Mouse (Mus musculus): Measurements from ENCODE around the gene Rrp1. TPM values are rescaled to one million over a fixed set of nuclear protein-coding genes. Genes with fewer than 3 reads are reported as not detected.

Rrp1 gene
- polyA plus RNA-seq, 1 experiment from 2014 or later: 251 TPM

DNA sequence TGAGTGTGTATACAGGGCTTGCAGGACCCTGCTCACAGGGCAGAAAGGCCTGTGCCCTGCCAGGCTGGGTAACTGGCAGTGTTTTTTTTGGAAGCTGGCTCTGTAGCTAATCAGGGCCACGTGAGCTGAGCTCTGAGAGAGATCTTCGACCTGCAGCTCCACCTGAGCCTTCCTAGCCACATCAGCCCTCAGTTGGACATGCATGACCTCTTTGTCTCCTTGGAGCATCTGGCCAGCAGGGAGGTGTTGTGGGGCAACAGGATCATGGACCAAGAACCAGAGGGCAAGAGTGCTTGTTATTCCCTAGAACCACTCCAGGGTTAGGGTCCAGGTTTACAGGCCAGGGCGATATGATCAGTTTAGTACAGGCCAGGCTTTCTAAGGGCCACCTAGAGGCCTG is 34.6 kb upstream of the Rrp1 start:
- Histone ChIP-seq H3K27ac (ENCODE audit: low read depth, low read length) (no peak overlapping the region), H3K9me3 (replicated peaks; ENCODE audit: control insufficient read depth, low read length) (no peaks in the 10 kb centered on the region), H3K9ac (ENCODE audit: low read length) (no peak overlapping the region), H3K27me3 (replicated peaks; ENCODE audit: control insufficient read depth, insufficient read depth, low read length) (no peaks in the 10 kb centered on the region), H3K4me3 (ENCODE audit: low read depth, low read length) (no peak overlapping the region), H3K4me2 (ENCODE audit: low read length) (no peak overlapping the region), H3K36me3 (ENCODE audit: control insufficient read depth, insufficient read depth, low read length) (peaks cover 13% of the 10 kb centered on the region; the same call in 1 of the 2 replicates), H3K4me1 (ENCODE audit: control insufficient read depth, insufficient read depth, low read length) (no peaks in the 10 kb centered on the region)
- DNase-seq (ENCODE audit: low spot score) (no peak), ATAC-seq (no peak)
- WGBS: 85% methylated on average over 3 of the region's 3 CpGs

DNA sequence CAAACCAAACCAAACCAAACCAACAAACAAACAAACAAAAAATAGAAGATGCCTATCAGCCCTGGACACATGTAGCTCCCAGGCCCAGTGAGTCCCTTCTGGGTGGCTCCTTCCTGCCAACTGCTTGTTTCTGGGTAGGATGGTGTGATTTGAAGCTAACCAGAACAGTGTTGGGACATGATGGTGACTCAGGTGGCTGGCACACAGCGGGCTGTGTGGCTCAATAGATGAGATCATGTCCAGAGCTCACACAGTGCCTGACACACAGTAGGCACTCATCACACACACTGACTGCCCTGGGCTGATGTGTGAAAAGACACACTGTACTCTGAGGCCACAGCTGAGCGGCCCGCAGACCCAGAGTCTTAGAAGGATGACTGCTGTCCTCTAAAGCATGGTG is 33.4 kb upstream of the Rrp1 start:
- H3K4me1 ChIP-seq (ENCODE audit: control insufficient read depth, insufficient read depth, low read length): no peaks in the 10 kb centered on the region
- 98% methylated on average over 3 of the region's 3 CpGs for WGBS
- peaks cover 13% of the 10 kb centered on the region; the same call in 1 of the 2 replicates for H3K36me3 ChIP-seq (ENCODE audit: control insufficient read depth, insufficient read depth, low read length)
- H3K27me3 ChIP-seq (replicated peaks; ENCODE audit: control insufficient read depth, insufficient read depth, low read length): no peaks in the 10 kb centered on the region
- no peak overlapping the region for H3K9ac ChIP-seq (ENCODE audit: low read length)
- no peaks in the 10 kb centered on the region for H3K9me3 ChIP-seq (replicated peaks; ENCODE audit: control insufficient read depth, low read length)
- no peak for DNase-seq (ENCODE audit: low spot score)
- no peak overlapping the region for H3K4me3 ChIP-seq (ENCODE audit: low read depth, low read length)
- H3K4me2 ChIP-seq (ENCODE audit: low read length): no peak overlapping the region
- no peak for ATAC-seq
- H3K27ac ChIP-seq (ENCODE audit: low read depth, low read length): no peak overlapping the region

DNA sequence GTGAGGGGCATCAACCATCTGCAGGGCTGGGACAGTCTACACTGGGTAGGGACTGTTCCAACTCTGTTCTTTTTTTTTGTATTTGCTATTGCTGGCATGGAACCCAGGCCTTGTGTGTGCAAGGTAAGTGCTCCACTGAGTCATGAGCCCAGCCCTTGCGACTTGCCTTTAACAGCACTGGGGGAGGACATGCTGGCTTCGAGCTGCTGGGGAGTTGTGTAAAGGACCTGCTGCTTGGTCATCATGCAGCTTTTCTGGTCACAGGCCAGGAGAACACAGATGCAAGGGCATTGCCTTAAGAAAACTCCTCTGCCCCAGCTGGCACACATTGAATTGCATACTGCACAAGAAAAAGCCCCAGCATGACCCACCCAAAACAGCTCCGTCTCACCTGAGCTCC is 29.4 kb upstream of the Rrp1 start:
- DNase-seq (ENCODE audit: low spot score) (no peak), ATAC-seq (no peak)
- Histone ChIP-seq H3K4me3 (ENCODE audit: low read depth, low read length) (no peak overlapping the region), H3K4me1 (ENCODE audit: control insufficient read depth, insufficient read depth, low read length) (no peaks in the 10 kb centered on the region), H3K27ac (ENCODE audit: low read depth, low read length) (no peak overlapping the region), H3K9ac (ENCODE audit: low read length) (no peak overlapping the region), H3K9me3 (replicated peaks; ENCODE audit: control insufficient read depth, low read length) (no peaks in the 10 kb centered on the region), H3K27me3 (replicated peaks; ENCODE audit: control insufficient read depth, insufficient read depth, low read length) (no peaks in the 10 kb centered on the region), H3K4me2 (ENCODE audit: low read length) (no peak overlapping the region), H3K36me3 (ENCODE audit: control insufficient read depth, insufficient read depth, low read length) (peaks cover 4% of the 10 kb centered on the region; the same call in 1 of the 2 replicates)
- WGBS: 97% methylated on average over 3 of the region's 3 CpGs

DNA sequence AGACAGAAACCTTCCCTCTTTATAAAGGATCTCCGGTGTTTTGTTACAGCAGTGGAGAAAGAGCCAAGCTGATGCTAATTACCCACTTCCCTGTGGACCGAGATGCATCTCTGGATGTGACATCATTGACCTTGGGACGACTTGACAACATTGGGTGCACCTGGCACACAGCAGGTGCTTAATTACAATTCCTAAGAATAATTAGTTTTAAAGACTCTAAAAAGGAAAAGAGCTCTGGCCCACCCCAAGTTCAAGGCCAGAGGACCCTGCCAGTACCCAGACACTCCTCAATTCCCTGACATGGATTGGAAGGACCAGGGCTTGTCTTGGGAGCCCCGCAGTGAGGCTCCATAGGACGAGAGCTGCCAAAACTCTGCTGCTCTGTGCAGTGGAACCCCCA is 28.8 kb upstream of the Rrp1 start:
- H3K4me3 ChIP-seq (ENCODE audit: low read depth, low read length): no peak overlapping the region
- ATAC-seq: no peak
- peaks cover 4% of the 10 kb centered on the region; the same call in 1 of the 2 replicates for H3K36me3 ChIP-seq (ENCODE audit: control insufficient read depth, insufficient read depth, low read length)
- no peaks in the 10 kb centered on the region for H3K4me1 ChIP-seq (ENCODE audit: control insufficient read depth, insufficient read depth, low read length)
- H3K27ac ChIP-seq (ENCODE audit: low read depth, low read length): no peak overlapping the region
- H3K9ac ChIP-seq (ENCODE audit: low read length): no peak overlapping the region
- no peak for DNase-seq (ENCODE audit: low spot score)
- no peaks in the 10 kb centered on the region for H3K9me3 ChIP-seq (replicated peaks; ENCODE audit: control insufficient read depth, low read length)
- H3K27me3 ChIP-seq (replicated peaks; ENCODE audit: control insufficient read depth, insufficient read depth, low read length): no peaks in the 10 kb centered on the region
- WGBS: 83% methylated on average over 5 of the region's 5 CpGs
- no peak overlapping the region for H3K4me2 ChIP-seq (ENCODE audit: low read length)

DNA sequence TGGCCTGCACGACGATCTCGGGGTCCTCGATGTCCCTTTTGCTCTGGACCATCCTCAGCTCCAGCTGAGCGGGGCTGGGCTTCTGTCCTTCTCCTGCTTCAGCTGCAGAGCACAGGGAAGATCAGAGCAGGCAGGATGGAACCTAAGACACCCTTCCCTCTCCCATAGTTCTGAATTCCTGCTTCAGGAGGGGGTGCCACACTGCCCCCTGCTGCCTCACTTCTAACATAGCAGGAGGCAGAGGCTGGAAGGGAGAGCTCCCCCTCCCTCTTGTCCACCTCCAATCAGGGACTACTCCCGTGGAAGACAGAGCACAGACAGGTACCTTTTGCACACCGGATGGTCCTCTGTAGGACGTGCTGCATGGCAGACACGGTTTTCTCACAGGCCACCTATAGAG is 28.0 kb upstream of the Rrp1 start:
- WGBS: 74% methylated on average over 9 of the region's 9 CpGs
- peak; percentile 37 for DNase-seq (ENCODE audit: low spot score)
- Histone ChIP-seq H3K4me2 (ENCODE audit: low read length) (no peak overlapping the region), H3K9ac (ENCODE audit: low read length) (no peak overlapping the region), H3K4me1 (ENCODE audit: control insufficient read depth, insufficient read depth, low read length) (no peaks in the 10 kb centered on the region), H3K9me3 (replicated peaks; ENCODE audit: control insufficient read depth, low read length) (no peaks in the 10 kb centered on the region), H3K27me3 (replicated peaks; ENCODE audit: control insufficient read depth, insufficient read depth, low read length) (no peaks in the 10 kb centered on the region), H3K4me3 (ENCODE audit: low read depth, low read length) (no peak overlapping the region), H3K27ac (ENCODE audit: low read depth, low read length) (no peak overlapping the region), H3K36me3 (ENCODE audit: control insufficient read depth, insufficient read depth, low read length) (peaks cover 4% of the 10 kb centered on the region; the same call in 1 of the 2 replicates)
- ATAC-seq: no peak

DNA sequence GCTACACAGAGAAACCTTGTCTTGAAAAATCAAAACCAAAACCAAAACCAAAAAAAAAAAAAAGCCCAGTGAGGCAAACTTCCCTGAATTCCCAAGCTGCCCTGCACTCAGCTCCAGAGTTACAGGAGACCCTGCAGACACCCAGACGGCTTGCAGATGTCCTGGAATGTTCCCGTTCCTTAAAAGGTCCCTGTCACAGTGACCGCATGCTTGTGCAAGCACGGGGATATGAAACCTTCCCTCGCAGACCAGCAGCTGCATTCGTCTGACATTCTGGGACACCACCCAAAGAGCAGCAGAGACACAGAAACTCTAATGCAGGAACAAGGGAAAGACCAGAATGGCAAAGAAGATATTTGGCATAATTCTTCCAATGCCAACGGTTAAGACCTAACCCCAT is 27.1 kb upstream of the Rrp1 start:
- Histone ChIP-seq H3K4me1 (ENCODE audit: control insufficient read depth, insufficient read depth, low read length) (no peaks in the 10 kb centered on the region), H3K4me2 (ENCODE audit: low read length) (no peak overlapping the region), H3K9me3 (replicated peaks; ENCODE audit: control insufficient read depth, low read length) (no peaks in the 10 kb centered on the region), H3K4me3 (ENCODE audit: low read depth, low read length) (no peak overlapping the region), H3K27ac (ENCODE audit: low read depth, low read length) (no peak overlapping the region), H3K36me3 (ENCODE audit: control insufficient read depth, insufficient read depth, low read length) (peaks cover 4% of the 10 kb centered on the region; the same call in 1 of the 2 replicates), H3K9ac (ENCODE audit: low read length) (no peak overlapping the region), H3K27me3 (replicated peaks; ENCODE audit: control insufficient read depth, insufficient read depth, low read length) (no peaks in the 10 kb centered on the region)
- DNase-seq (ENCODE audit: low spot score) (no peak), ATAC-seq (no peak)
- WGBS: 94% methylated on average over 7 of the region's 7 CpGs

DNA sequence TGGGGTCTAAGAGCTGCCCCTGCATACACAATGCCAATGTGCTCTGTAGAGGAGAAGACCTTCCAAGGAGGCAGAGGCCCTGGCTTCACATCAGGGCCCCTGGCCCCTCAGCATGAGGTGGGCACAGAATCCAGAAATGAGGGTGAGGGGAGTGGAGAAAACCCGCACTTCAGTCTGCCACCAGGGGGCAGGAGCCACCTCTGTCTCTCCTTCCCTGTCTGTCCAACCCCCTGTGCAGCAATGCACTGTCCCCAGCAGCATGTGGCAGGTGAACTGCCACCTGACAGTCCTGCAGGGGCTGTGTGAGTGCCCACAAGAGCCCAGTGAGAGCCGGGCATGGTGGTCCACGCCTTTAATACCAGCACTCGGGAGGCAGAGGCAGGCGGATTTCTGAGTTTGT is 26.7 kb upstream of the Rrp1 start:
- 53% methylated on average over 5 of the region's 5 CpGs for WGBS
- H3K9me3 ChIP-seq (replicated peaks; ENCODE audit: control insufficient read depth, low read length): no peaks in the 10 kb centered on the region
- no peaks in the 10 kb centered on the region for H3K27me3 ChIP-seq (replicated peaks; ENCODE audit: control insufficient read depth, insufficient read depth, low read length)
- DNase-seq (ENCODE audit: low spot score) (peak; percentile 20), ATAC-seq (no peak)
- peaks cover 4% of the 10 kb centered on the region; the same call in 1 of the 2 replicates for H3K36me3 ChIP-seq (ENCODE audit: control insufficient read depth, insufficient read depth, low read length)
- no peak overlapping the region for H3K4me3 ChIP-seq (ENCODE audit: low read depth, low read length)
- H3K9ac ChIP-seq (ENCODE audit: low read length): no peak overlapping the region
- H3K4me2 ChIP-seq (ENCODE audit: low read length): no peak overlapping the region
- H3K4me1 ChIP-seq (ENCODE audit: control insufficient read depth, insufficient read depth, low read length): no peaks in the 10 kb centered on the region
- no peak overlapping the region for H3K27ac ChIP-seq (ENCODE audit: low read depth, low read length)

DNA sequence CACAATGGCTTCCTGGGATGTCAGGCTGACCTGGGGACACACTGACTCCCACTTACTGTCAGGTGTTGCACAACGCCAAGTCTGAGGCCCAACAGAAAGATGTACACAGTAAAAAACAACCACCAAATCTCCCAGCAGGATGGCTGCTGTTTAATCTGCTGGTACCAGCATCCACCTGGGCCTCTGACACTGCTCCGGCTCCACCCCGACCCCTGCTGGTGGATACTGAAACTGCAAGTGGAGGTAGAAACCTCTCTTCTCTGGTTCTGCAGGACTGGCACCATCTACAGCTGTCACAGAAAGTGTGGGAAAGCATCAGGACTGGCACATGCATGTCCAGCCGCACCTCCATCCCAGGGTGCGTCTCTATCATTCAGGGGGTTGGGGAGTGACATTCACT is 25.3 kb upstream of the Rrp1 start:
- Histone ChIP-seq H3K4me3 (ENCODE audit: low read depth, low read length) (no peak overlapping the region), H3K9me3 (replicated peaks; ENCODE audit: control insufficient read depth, low read length) (no peaks in the 10 kb centered on the region), H3K9ac (ENCODE audit: low read length) (no peak overlapping the region), H3K4me1 (ENCODE audit: control insufficient read depth, insufficient read depth, low read length) (no peaks in the 10 kb centered on the region), H3K27me3 (replicated peaks; ENCODE audit: control insufficient read depth, insufficient read depth, low read length) (no peaks in the 10 kb centered on the region), H3K27ac (ENCODE audit: low read depth, low read length) (no peak overlapping the region), H3K36me3 (ENCODE audit: control insufficient read depth, insufficient read depth, low read length) (no peaks in the 10 kb centered on the region; the same call in 1 of the 2 replicates), H3K4me2 (ENCODE audit: low read length) (no peak overlapping the region)
- WGBS: 10% methylated on average over 5 of the region's 5 CpGs
- peak; percentile 45 for ATAC-seq
- peak; percentile 72 for DNase-seq (ENCODE audit: low spot score)

DNA sequence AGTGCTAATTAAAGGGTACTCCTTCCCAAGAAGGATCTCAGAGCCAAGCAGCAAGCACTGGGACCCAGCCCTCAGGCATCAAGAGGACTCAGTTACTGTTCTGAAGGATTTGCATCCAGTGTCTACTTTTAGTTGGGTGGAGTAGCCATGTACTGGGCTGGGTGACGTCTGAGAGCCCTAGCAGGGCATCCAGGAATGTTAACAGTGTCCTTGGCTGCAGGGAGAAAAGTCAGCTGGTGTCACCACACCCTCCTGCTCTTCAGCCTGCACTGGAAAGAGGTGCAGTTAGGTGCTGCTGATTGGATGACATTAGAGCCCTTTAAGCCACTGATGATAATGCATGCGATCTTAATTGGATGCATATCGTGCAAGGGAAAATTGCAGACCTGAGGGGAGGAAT is 20.0 kb upstream of the Rrp1 start:
- 56% methylated on average over 3 of the region's 3 CpGs for WGBS
- H3K4me2 ChIP-seq (ENCODE audit: low read length): no peak overlapping the region
- ATAC-seq (no peak), DNase-seq (ENCODE audit: low spot score) (no peak)
- no peaks in the 10 kb centered on the region for H3K9me3 ChIP-seq (replicated peaks; ENCODE audit: control insufficient read depth, low read length)
- H3K4me1 ChIP-seq (ENCODE audit: control insufficient read depth, insufficient read depth, low read length): no peaks in the 10 kb centered on the region
- H3K27ac ChIP-seq (ENCODE audit: low read depth, low read length): no peak overlapping the region
- H3K4me3 ChIP-seq (ENCODE audit: low read depth, low read length): no peak overlapping the region
- H3K9ac ChIP-seq (ENCODE audit: low read length): no peak overlapping the region
- no peaks in the 10 kb centered on the region for H3K27me3 ChIP-seq (replicated peaks; ENCODE audit: control insufficient read depth, insufficient read depth, low read length)
- H3K36me3 ChIP-seq (ENCODE audit: control insufficient read depth, insufficient read depth, low read length): peaks cover 9% of the 10 kb centered on the region

Measured in forebrain, embryonic 14.5 days (tissue).